Mouse (Mus musculus): ENCODE measurements around the gene Kdm6b.
A peak's percentile ranks its signal among the peaks of the same experiment; 100 is the strongest.

Gene Kdm6b

DNA sequence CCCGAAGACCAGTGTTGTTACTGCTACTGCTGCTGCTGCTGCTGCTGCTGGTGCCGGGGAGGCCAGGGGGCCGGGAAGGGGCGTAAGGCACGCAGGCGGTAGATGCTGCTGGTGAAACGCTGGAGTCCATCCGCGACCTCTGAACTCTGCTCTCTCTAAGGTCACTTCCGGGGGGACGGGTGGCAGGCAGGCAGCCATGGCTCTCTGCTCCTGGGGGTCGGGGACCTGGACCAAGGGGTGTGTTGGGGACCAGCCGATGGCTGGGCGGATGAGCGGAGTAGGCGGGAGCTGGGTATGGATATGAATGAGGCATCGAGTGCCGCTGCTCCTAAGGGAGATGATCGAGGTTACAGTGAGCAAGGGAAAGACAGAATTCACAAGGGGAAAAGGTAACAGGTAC lies 7.2 kb downstream of the Kdm6b start:
- DNase-seq (ENCODE audit: low read depth): no peak

DNA sequence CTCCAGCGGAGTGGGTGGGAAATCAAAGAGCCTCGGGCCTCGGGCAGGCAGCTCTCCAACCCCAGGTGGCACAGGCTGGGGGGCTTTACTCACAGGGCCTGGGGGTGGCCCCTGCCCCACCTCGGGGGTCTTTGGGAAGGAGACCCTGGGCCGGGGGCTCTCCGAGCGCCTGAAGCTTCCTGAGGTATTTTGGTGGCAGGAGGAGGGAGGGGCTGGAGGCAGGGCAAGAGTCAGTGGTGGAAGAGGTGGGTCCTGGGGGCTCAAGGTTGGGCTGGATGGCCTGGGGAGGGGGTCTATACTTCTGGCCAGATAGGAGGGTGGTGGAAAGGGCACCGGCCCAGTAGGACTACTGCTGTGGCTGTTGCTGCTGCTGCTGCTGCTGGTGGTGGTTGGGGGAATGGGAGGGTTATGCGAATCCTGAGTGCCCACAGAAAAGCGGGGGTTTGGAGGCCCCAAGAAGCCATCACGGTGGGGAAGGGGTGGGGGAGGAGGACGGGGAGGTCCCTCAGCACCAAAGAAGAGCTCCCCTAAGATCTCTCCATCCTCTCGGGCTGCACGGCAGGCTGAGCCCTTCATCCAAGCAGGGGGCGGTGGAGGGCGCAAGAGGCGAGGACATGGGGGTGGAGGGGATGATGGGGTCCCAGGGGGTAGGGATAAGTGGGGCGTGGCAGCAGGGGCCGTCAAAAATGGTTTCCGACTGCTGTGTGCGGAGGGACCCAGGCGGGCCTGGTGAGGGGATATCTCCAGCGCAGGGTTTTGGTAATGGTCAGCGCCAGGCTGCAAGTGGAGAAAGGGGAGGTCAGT lies 7.9 kb downstream of the Kdm6b start:
- DNase-seq (ENCODE audit: low read depth): no peak

GRCm38 (mm10) chr11:69404595-69405396 lies 8.7 kb downstream of the Kdm6b start:
- DNase-seq (ENCODE audit: low read depth): no peak

- DNase-seq (ENCODE audit: low read depth): no peak
Measured at GRCm38 (mm10) chr11:69403691-69404594, 9.5 kb downstream of the Kdm6b start.

DNA sequence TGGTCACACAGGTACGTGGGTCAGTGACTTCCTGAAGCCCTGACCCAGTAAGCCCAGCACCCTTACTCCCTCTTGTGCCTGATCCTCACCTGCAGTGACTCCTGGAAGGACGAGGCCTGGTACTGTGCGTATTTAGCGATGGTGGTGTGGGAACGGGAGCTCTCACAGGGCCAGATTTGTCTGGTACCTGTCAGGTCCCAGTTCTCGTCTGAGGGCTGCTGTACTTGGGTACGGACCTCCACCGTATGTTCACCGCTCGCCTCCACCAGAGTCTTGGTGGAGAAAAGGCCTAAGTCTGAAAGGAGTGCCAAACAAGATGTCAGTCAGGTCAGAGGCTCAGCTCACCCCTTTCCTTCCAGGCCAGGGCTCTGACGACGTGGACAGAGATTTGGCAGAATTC lies 11.5 kb downstream of the Kdm6b start:
- no peak for DNase-seq (ENCODE audit: low read depth)

DNA sequence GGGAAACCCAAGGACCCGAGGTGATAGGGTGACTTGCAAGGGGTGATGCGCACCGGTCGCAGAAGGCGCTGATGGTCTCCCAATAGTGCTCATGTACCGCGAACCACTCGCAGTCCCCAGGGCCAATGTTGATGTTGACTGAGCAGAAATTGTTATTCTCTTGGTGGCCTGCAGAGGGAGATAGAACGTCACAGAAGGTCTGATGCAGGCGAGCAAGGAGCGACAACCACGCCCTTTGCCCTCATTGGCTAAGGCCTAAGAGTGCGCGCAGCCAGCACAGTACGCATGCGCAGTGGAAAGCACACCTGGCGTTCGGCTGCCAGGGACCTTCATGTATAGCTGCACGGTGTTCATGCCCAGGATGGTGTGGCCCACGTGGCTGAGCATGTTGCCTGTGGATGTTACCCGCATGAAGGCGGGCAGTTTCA lies 12.3 kb downstream of the Kdm6b start:
- peak; percentile 76 for DNase-seq (ENCODE audit: low read depth)

DNA sequence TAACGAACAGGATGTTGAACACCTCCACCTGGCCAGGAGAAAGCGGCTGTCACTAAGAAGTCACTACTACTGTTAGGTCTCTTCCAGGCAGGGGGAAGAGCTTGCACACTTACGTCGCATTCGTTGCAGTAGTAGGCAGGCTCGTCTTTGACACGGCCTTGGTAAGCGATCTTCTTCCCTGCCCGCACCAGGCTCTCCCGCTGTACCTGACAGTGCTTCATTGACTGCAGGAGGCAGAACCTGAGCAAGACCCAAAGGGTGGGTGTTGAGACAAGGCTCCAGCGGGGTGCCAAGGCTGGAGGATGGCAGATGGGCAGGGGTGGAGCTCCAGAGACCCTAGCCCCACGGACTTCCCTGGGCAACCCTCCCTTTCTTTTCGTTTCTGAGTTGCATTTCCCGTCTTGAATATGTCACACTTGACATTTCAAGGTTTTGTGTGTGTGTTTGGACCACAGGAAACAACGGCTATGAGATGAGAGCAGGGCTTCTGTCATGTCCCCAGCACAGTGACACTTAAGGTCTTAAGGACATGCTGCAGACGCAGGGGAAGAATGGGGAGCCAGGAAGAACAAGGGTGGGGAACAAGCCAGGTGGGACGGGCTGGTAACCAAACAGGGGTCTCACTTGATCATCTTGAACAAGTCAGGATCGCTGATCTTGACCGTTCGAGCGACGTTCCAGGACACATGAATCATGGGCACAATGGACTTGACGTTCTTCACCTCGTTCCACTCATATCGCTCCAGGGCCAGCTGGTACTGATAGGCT lies 13.2 kb downstream of the Kdm6b start:
- no peak for DNase-seq (ENCODE audit: low read depth)

DNA sequence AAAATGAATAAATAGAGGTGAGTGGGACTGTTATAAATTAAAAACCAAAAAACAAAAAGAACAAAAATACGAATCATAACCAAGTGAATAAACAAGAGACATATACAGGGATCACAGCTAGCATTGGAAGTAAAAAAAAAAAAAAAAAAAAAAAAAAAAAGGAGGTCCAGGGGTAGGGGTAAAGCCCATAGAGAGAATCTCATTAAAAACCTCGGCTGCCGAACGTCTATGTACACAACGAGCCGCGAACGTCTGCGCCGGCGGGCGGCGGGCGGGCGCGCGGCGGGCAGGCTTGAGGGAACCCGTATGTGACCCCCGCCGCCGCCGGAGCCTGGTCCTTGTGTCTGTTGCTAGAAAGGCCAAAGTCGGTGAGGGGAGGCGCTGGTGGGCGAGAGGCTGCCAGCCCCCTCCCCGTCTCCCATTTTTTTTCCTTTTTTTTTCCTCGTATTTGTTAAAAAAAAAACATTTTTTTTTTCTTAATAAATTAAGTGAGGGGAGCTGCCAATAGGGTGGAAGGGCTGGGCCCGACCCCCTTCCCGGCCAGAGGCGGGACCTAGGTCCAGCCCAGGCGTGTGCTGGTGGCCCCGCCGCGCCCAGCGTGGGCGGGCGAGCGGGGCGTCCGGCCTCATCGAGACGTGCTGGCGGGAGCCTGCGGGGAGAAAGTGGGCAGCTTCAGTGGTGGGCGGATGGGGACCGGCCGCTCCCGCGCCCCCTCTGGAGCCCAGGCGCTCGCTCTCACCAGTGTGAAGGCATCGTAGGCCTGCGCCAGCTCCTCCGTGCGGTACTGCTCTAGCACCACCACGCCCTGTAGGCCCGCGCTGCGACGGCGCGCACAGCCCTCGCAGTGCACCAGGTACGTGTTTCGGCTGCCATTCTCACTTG lies 14.0 kb downstream of the Kdm6b start:
- no peak for DNase-seq (ENCODE audit: low read depth)

- no peak for DNase-seq (ENCODE audit: low read depth)
Measured at GRCm38 (mm10) chr11:69398486-69399200, 14.8 kb downstream of the Kdm6b start.

DNA sequence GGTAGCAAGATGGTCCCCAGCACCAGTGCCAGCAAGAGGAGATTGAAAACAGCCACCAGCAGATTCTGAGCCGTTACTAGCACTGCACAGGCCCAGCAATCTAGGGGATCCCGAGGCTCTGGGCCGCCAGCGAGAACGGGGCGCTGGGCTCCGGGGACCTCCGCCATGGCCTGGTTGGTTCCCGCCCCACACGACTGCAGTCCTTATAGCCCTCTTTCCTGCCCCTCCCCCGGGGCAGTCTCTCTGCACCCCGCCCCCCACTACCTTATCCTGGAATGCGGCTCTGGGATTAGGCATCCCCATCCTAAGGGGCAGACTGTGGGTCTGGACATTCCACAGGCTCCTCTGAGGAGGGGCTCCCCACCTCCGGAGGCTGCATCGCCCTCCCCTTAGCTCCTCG lies 15.4 kb downstream of the Kdm6b start, which contains the start of gene Tmem88:
Gene Tmem88, minus strand, starts transcription at position 176 of the 400 bp plus-strand sequence.
- DNase-seq (ENCODE audit: low read depth): peak; percentile 34

- DNase-seq (ENCODE audit: low read depth): peak; percentile 64
Measured at GRCm38 (mm10) chr11:69397581-69398057, 15.9 kb downstream of the Kdm6b start.

GRCm38 (mm10) chr11:69396772-69397171 lies 16.7 kb downstream of the Kdm6b start:
- peak; percentile 28 for DNase-seq (ENCODE audit: low read depth)

DNA sequence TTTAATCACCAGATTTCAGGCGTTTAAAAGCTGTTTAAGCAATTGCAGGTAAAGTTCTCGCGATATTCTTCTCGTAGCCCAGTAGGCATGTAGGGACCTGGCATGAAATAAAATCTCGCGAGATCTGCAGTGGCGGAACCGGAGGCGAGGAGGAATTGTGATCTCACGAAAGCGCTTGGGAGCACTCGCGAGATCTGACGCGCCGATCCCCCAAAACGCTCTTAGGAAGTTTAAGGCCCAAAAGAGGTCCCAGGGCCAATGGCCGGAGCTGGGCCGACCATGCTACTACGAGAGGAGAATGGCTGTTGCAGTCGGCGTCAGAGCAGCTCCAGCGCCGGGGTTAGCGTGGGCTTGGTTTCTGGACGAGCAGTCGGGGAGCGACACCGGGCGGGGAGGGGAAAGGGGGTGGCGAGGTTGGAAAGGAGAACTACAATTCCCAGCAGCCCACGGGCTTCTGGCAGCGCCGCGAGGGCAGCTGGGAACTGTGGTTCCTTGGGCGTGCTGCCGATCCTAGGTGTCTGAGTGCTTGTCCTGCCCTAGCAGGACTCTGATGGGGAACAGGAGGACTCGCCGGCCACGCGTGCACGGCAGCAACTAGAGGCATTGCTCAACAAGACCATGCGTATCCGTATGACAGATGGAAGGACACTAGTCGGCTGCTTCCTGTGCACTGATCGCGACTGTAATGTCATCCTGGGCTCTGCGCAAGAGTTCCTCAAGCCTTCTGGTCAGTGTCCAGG lies 17.7 kb downstream of the Kdm6b start:
- DNase-seq (ENCODE audit: low read depth): peak; percentile 99

DNA sequence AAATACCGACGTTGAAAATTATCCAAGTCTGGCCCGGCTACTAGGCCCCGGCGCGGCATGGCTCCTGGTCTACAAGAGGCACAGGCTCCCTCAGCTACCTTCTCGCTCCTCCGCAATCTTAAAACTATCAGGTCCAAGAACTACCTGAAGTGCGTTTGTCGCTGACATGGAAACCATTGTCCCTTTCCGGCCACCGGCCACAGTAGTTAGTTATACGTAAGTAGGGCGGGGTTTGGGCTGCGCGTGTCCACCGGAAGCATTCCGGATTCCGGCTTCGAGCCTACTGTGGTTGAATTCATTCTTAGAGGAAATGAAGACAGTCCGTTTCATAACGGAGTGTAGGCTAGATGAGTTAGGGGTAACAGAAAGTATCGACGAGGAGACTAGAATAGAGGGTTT lies 18.2 kb downstream of the Kdm6b start, which contains the start of the genes Naa38 and Cyb5d1:
Gene Naa38, plus strand, starts transcription at position 253 of the 399 bp plus-strand sequence.
Gene Cyb5d1, minus strand, starts transcription at position 397 of the 399 bp plus-strand sequence.
- peak; percentile 90 for DNase-seq (ENCODE audit: low read depth)

DNA sequence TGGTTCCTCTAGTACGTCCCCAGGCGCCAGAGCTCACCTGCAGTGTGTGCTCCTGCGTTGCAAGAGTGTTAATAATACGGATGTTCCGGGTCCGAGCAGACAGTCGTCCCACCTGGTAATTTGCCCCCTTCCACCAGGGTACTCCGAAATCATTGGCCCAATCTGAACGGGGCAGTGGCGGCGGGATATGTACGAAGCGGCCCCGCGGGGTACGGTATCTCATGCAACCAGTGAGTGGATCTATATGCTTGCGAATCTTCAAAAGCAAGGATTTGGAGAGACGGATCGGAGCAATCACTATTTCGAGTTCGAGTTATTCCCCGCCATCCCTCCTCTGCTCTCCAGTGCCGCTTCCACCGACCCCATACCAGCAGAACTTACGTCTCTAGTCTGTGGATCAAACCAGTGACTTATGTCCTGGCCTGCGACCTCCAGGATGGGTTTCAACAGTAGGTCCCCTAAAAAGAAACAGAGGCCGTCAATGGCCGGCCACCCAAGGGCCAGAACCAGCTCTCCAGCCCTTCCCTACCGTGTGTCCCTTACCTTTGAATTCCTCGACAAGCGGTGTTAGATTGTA lies 18.8 kb downstream of the Kdm6b start:
- DNase-seq (ENCODE audit: low read depth): peak; percentile 33

- DNase-seq (ENCODE audit: low read depth): peak; percentile 87
Measured at GRCm38 (mm10) chr11:69390400-69391034, 23.0 kb downstream of the Kdm6b start.

DNA sequence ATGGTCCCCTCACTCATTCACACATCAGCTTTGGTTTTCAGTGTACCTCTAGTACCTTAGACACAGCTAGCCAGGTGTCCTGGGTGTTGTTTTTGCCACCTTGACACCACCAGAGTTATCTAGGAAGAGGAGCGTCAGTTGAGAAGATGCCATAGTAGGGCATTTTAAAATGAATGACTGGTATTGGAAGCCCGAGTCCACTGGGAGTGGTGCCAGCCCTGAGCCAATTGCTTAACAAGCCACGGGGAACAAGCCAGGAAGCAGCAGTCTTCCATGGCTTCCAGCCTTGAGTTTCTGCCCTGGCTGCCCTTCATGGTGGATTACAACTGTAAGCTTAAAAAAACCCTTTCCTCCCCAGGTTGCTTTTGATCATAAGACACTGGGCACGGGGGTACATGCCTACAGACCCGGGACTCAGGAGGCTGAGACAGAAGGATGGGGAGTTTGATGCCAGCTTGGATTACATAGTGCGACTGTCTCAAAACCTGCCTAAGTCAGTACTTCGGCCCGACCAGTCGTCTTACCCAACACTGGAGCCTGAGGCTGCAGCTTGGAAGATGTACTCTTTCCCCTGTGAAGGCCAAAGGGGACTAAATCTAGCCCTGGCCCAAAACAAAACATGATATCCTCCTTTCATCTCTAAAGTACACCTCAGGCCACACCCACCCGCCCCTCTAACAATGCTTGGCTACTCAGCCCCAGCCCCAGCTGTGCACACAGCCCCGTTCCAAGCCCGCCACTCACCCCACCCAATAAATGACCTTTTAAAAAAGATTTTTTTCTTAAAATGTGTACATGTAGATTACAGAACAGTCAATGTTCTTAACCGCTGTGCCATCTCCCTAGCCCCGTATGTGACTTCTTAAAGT lies 23.7 kb downstream of the Kdm6b start:
- peak; percentile 83 for DNase-seq (ENCODE audit: low read depth)
